ENCODE assay signal across 8 mouse cellular contexts in genomic region chr4:118291231-118291630, GRCm38 (mm10). TPM values are rescaled to one million over a fixed set of nuclear protein-coding genes. Genes with fewer than 3 reads are reported as not detected.
DNase-seq lines count a peak whose midpoint lies in the region; ATAC-seq and TF ChIP-seq lines count a peak whose summit lies in the region.

Gene Ptprf, minus strand, starts transcription at chr4:118291405.

- peak; percentile 84 for DNase-seq in Muller cell, postnatal 12 days (ENCODE audit: inconsistent ontology term)
- peak; percentile 70 to 74 for DNase-seq in cerebellum, adult 2 months
- peak; percentile 68 to 77 for DNase-seq in layer of hippocampus, postnatal 14 days (ENCODE audit: low spot score in 2 of 2)
- peak; percentile 76 for DNase-seq in lung, postnatal 0 days (ENCODE audit: low spot score)
- peak; percentile 85 to 91 for DNase-seq in right cerebral cortex, postnatal 10 days (ENCODE audit: low spot score in 2 of 2)
- no peak for DNase-seq in c-Kit-positive CD71-positive TER-119-positive erythroid progenitor cells, embryonic 14.5 days (ENCODE audit: low spot score)

- H3K27ac ChIP-seq in cerebellum, adult 2 months (ENCODE audit: insufficient read depth, low read length), result no peak within 1 kb of the TSS
- peak within 1 kb of the TSS; percentile 93 for H3K27ac ChIP-seq in hindbrain, embryonic 13.5 days
- peak within 1 kb of the TSS; percentile 84 for H3K27ac ChIP-seq in lung, postnatal 0 days (ENCODE audit: low read length)

- no peak for TF ChIP-seq EP300 in lung, postnatal 0 days (IDR thresholded peaks at IDR 0.05)

- WGBS in cerebellum, adult 2 months, result 4% methylated on average over 43 of the region's 50 CpGs
- 2% methylated on average over 34 of the region's 50 CpGs for WGBS in hindbrain, embryonic 13.5 days
- 3% methylated on average over 27 of the region's 50 CpGs for WGBS in lung, postnatal 0 days

- no peaks in the 10 kb centered on the region for H3K27me3 ChIP-seq in cerebellum, adult 2 months (ENCODE audit: control insufficient read depth, insufficient read depth, low read length)
- H3K27me3 ChIP-seq in hindbrain, embryonic 13.5 days, result no peaks in the 10 kb centered on the region; the same call in 1 of the 2 replicates
- H3K27me3 ChIP-seq in lung, postnatal 0 days (replicated peaks; ENCODE audit: insufficient read depth, low read length), result no peaks in the 10 kb centered on the region

- TF ChIP-seq CTCF in cerebellum, adult 2 months (IDR thresholded peaks at IDR 0.05; ENCODE audit: borderline replicate concordance, insufficient read depth, low read depth, low read length), result no peak
- no peak for TF ChIP-seq CTCF in lung, postnatal 0 days (IDR thresholded peaks at IDR 0.05)

- no peaks in the 10 kb centered on the region for H3K4me1 ChIP-seq in cerebellum, adult 2 months (ENCODE audit: control insufficient read depth, insufficient read depth, low read length)
- peaks cover 61% of the 10 kb centered on the region for H3K4me1 ChIP-seq in hindbrain, embryonic 13.5 days (replicated peaks)
- H3K4me1 ChIP-seq in lung, postnatal 0 days (ENCODE audit: insufficient read depth, low read depth, low read length), result no peaks in the 10 kb centered on the region

- peaks cover 15% of the 10 kb centered on the region for H3K36me3 ChIP-seq in hindbrain, embryonic 13.5 days
- H3K36me3 ChIP-seq in lung, postnatal 0 days (ENCODE audit: insufficient read depth, low read length), result no peaks in the 10 kb centered on the region

- H3K9ac ChIP-seq in hindbrain, embryonic 13.5 days, result peak within 1 kb of the TSS; percentile 98
- H3K9ac ChIP-seq in lung, postnatal 0 days (replicated peaks; ENCODE audit: low read depth), result peak within 1 kb of the TSS; percentile 57

- peak; percentile 53 for ATAC-seq in frontal cortex, adult (ENCODE audit: low TSS enrichment)
- ATAC-seq in hindbrain, embryonic 13.5 days (ENCODE audit: low FRiP score), result peak; percentile 54
- peak; percentile 71 for ATAC-seq in lung, postnatal 0 days

- no peak for TF ChIP-seq POLR2A in cerebellum, adult 2 months (IDR thresholded peaks at IDR 0.05; ENCODE audit: borderline replicate concordance, insufficient read depth, low read length)

- peak within 1 kb of the TSS; percentile 61 for H3K4me3 ChIP-seq in cerebellum, adult 2 months (replicated peaks; ENCODE audit: insufficient read depth, low read depth, low read length)
- H3K4me3 ChIP-seq in hindbrain, embryonic 13.5 days, result peak within 1 kb of the TSS; percentile 88
- peak within 1 kb of the TSS; percentile 75 for H3K4me3 ChIP-seq in lung, postnatal 0 days (ENCODE audit: low read depth, low read length)

- H3K9me3 ChIP-seq in hindbrain, embryonic 13.5 days, result no peaks in the 10 kb centered on the region
- H3K9me3 ChIP-seq in lung, postnatal 0 days (ENCODE audit: low read length), result no peaks in the 10 kb centered on the region

- H3K4me2 ChIP-seq in hindbrain, embryonic 13.5 days, result peak within 1 kb of the TSS; percentile 95
- H3K4me2 ChIP-seq in lung, postnatal 0 days (replicated peaks; ENCODE audit: low read depth, low read length), result peak within 1 kb of the TSS; percentile 93

RNA-seq across cellular contexts. Expression of gene Ptprf, which starts in this region (rescaled TPM):
- 24.5 and 26.9 TPM in 2 replicates for polyA plus RNA-seq in cerebellum, adult 2 months (2012; rRNA removed)
- 79.7 and 82.0 TPM in 2 replicates for polyA plus RNA-seq in hindbrain, embryonic 13.5 days (2015; fragmentation: Nextera tagmentation; extraction: Ambion mirVana)
- total RNA-seq in layer of hippocampus, postnatal 14 days (2021), result 100 to 1,000 TPM; 106 to 112 TPM
- polyA plus RNA-seq in lung, postnatal 0 days (2015; fragmentation: Nextera tagmentation; extraction: Ambion mirVana), result 65.1 and 85.0 TPM in 2 replicates
